Mouse (Mus musculus) liver, postnatal 0 days (tissue): Measurements from ENCODE around the gene Olig3.

ENCODE experiments used
- CTCF ChIP-seq: sonication (generic); IDR thresholded peaks from 2 replicates; pipeline ENCODE4 v1.5.1; 2016; ENCODE audit warnings: antibody characterized with exemption, low read depth
- EP300 ChIP-seq: IDR thresholded peaks from 2 replicates; pipeline ENCODE4 v1.6.1; 2016; ENCODE audit warnings: antibody characterized with exemption, low read depth, mild to moderate bottlenecking

- TF ChIP-seq CTCF (no peak), EP300 (no peak)
These were observed 41.1 kb downstream of the Olig3 start for GRCm38 (mm10) chr10:19397396-19397795.
